ENCODE assay signal across 9 mouse cellular contexts in the genomic region with DNA sequence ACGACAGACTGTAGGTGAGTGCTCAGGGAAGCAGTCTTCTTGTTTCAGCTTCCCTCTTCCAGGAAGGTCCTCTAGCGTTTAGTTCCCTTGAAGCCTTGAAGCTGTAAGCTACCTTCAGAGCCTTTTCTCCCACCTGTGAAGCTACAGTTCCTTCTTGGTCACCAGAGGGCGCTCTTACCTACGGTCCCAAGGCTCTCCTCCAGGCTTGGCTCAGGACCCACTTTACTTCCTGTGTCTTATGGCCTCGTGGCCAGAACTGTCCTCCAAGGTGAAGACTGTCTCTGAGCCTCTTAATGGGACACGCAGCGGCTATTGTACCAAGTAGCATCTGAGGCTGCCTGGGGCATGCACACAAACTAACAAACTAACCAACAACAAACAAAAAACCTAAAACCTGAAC. TPM values are rescaled to one million over a fixed set of nuclear protein-coding genes. Genes with fewer than 3 reads are reported as not detected.
DNase-seq lines count a peak whose midpoint lies in the region; ATAC-seq and TF ChIP-seq lines count a peak whose summit lies in the region.
"Had no signal": no experiment of that assay in that cellular context is flagged by ENCODE, and none has a peak within 500 bp of the region (broad histone marks: within the 10 kb centered on the region; RNA-seq: fewer than 3 reads in every experiment).

No protein-coding gene starts in this region.

- DNase-seq in forebrain, postnatal 0 days: peak; percentile 66
- no peak for DNase-seq in forebrain, embryonic 11.5 days (ENCODE audit: low spot score)
- DNase-seq in 416B (ENCODE audit: low read depth): peak; percentile 70
- DNase-seq in adrenal gland, postnatal 14 days: peak; percentile 61
- peak; percentile 62 to 77 for DNase-seq in kidney, postnatal 36 days
- DNase-seq in naive thymus-derived CD4-positive, alpha-beta T cell, adult 2 months (ENCODE audit: low read depth): peak; percentile 61

- no peak for TF ChIP-seq POLR2A in embryonic fibroblast, embryonic 13.5 days (IDR thresholded peaks at IDR 0.05; ENCODE audit: low read depth, low read length)
- no peak for TF ChIP-seq POLR2A in testis, adult 2 months (IDR thresholded peaks at IDR 0.05; ENCODE audit: control insufficient read depth, low read depth, low read length)

- no peak overlapping the region for H3K4me3 ChIP-seq in forebrain, postnatal 0 days (ENCODE audit: low read depth, low read length)
- H3K4me3 ChIP-seq in forebrain, embryonic 11.5 days (ENCODE audit: low read depth, low read length): no peak overlapping the region
- H3K4me3 ChIP-seq in embryonic fibroblast, embryonic 13.5 days (ENCODE audit: insufficient read depth, low read length): no peak overlapping the region
- H3K4me3 ChIP-seq in testis, adult 2 months (ENCODE audit: control insufficient read depth, low read depth, low read length): peak overlapping the region; percentile 25
- H3K4me3 ChIP-seq: liver, embryonic 15.5 days had no signal

- no peaks in the 10 kb centered on the region for H3K27me3 ChIP-seq in forebrain, postnatal 0 days (ENCODE audit: insufficient read depth, low read length)
- H3K27me3 ChIP-seq in forebrain, embryonic 11.5 days (ENCODE audit: control insufficient read depth, insufficient read depth, low read length): no peaks in the 10 kb centered on the region
- no peaks in the 10 kb centered on the region for H3K27me3 ChIP-seq in testis, adult 2 months (ENCODE audit: control insufficient read depth, insufficient read depth, low read length)

- peak; percentile 5; the same call in 1 of the 2 replicates for ATAC-seq in forebrain, postnatal 0 days
- no peak for ATAC-seq in forebrain, embryonic 11.5 days (replicated peaks; ENCODE audit: low FRiP score)

- H3K4me1 ChIP-seq in forebrain, postnatal 0 days (ENCODE audit: insufficient read depth): no peaks in the 10 kb centered on the region
- no peaks in the 10 kb centered on the region for H3K4me1 ChIP-seq in forebrain, embryonic 11.5 days (replicated peaks; ENCODE audit: control insufficient read depth, insufficient read depth, low read length)
- peaks cover 4% of the 10 kb centered on the region for H3K4me1 ChIP-seq in embryonic fibroblast, embryonic 13.5 days (ENCODE audit: control insufficient read depth, insufficient read depth, low read length)
- peaks cover 11% of the 10 kb centered on the region for H3K4me1 ChIP-seq in testis, adult 2 months (ENCODE audit: control insufficient read depth, insufficient read depth, low read length)

- no peak overlapping the region for H3K4me2 ChIP-seq in forebrain, postnatal 0 days (ENCODE audit: low read depth)
- no peak overlapping the region for H3K4me2 ChIP-seq in forebrain, embryonic 11.5 days (ENCODE audit: low read depth, low read length, severe bottlenecking)
- H3K4me2 ChIP-seq: liver, embryonic 15.5 days had no signal

- H3K27ac ChIP-seq in forebrain, postnatal 0 days (ENCODE audit: low read depth, low read length): no peak overlapping the region
- H3K27ac ChIP-seq in forebrain, embryonic 11.5 days (ENCODE audit: low read depth, low read length): no peak overlapping the region
- H3K27ac ChIP-seq in embryonic fibroblast, embryonic 13.5 days (ENCODE audit: insufficient read depth, low read length): no peak overlapping the region
- no peak overlapping the region for H3K27ac ChIP-seq in testis, adult 2 months (ENCODE audit: control insufficient read depth, insufficient read depth, low read depth, low read length)
- H3K27ac ChIP-seq: liver, embryonic 15.5 days had no signal

- 11% methylated on average over 7 of the region's 7 CpGs for WGBS in forebrain, postnatal 0 days
- 16% methylated on average over 7 of the region's 7 CpGs for WGBS in forebrain, embryonic 11.5 days

- peak; percentile 74 for TF ChIP-seq CTCF in forebrain, postnatal 0 days (IDR thresholded peaks at IDR 0.05; ENCODE audit: low read depth)
- TF ChIP-seq CTCF in embryonic fibroblast, embryonic 13.5 days (IDR thresholded peaks at IDR 0.05; ENCODE audit: borderline replicate concordance, insufficient read depth, low read length): peak; percentile 66; the same call in 1 of the 2 replicates
- peak; percentile 79; the same call in 1 of the 2 replicates for TF ChIP-seq CTCF in testis, adult 2 months (IDR thresholded peaks at IDR 0.05; ENCODE audit: control insufficient read depth, insufficient read depth, insufficient replicate concordance, low read depth, low read length)

- H3K36me3 ChIP-seq in forebrain, postnatal 0 days (ENCODE audit: insufficient read depth): no peaks in the 10 kb centered on the region
- H3K36me3 ChIP-seq in forebrain, embryonic 11.5 days (ENCODE audit: control insufficient read depth, insufficient read depth, low read length): no peaks in the 10 kb centered on the region
- H3K36me3 ChIP-seq in testis, adult 2 months (ENCODE audit: control insufficient read depth, insufficient read depth, low read length): no peaks in the 10 kb centered on the region
- H3K36me3 ChIP-seq: liver, embryonic 15.5 days had no signal

- no peaks in the 10 kb centered on the region for H3K9me3 ChIP-seq in forebrain, postnatal 0 days (ENCODE audit: low read length)
- no peaks in the 10 kb centered on the region for H3K9me3 ChIP-seq in forebrain, embryonic 11.5 days (ENCODE audit: control insufficient read depth, low read length)
- H3K9me3 ChIP-seq: liver, embryonic 15.5 days had no signal

- no peak overlapping the region for H3K9ac ChIP-seq in forebrain, postnatal 0 days
- no peak overlapping the region for H3K9ac ChIP-seq in forebrain, embryonic 11.5 days (ENCODE audit: low read length)
- H3K9ac ChIP-seq: liver, embryonic 15.5 days had no signal

RNA-seq across cellular contexts. Expression of a gene that starts 26.7 kb away (rescaled TPM):
- 0.10 TPM in 1 of 2 replicates, not detected in the other for total RNA-seq in forebrain, postnatal 0 days (2014; rRNA removed)
- 0.04 and 0.06 TPM in 2 replicates for polyA plus RNA-seq in forebrain, postnatal 0 days (2015; fragmentation: Nextera tagmentation; extraction: Ambion mirVana)
- polyA plus RNA-seq in forebrain, embryonic 11.5 days (2014; fragmentation: Nextera tagmentation; extraction: Ambion mirVana): 0.11 TPM in 1 of 2 replicates, not detected in the other
- not detected in 2 replicates for total RNA-seq in adrenal gland, postnatal 14 days (2021)
- polyA plus RNA-seq in embryonic fibroblast, embryonic 13.5 days (2011; ENCODE audit: insufficient read length, low read depth, missing spikeins): 0.90 and 2.2 TPM in 2 replicates
- polyA plus RNA-seq in testis, adult 2 months (2012; rRNA removed): 5.7 and 6.5 TPM in 2 replicates
- polyA plus RNA-seq: liver, embryonic 15.5 days had no signal
